In genomic region chrX:103393841-103394240, GRCm38 (mm10) we compare ENCODE assay signal across 26 mouse cellular contexts. TPM values are rescaled to one million over a fixed set of nuclear protein-coding genes. Genes with fewer than 3 reads are reported as not detected.
DNase-seq lines count a peak whose midpoint lies in the region; ATAC-seq lines count a peak whose summit lies in the region.
"Had no signal": no experiment of that assay in that cellular context is flagged by ENCODE, and none has a peak within 500 bp of the region (broad histone marks: within the 10 kb centered on the region; RNA-seq: fewer than 3 reads in every experiment).

No protein-coding gene starts in this region.

- DNase-seq in 416B (ENCODE audit: low read depth) = peak; percentile 5
- peak; percentile 2 for DNase-seq in naive thymus-derived CD4-positive, alpha-beta T cell, adult 2 months (ENCODE audit: low read depth)
- DNase-seq in frontal cortex, adult 2 months (ENCODE audit: extremely low spot score in 1 of 2, low spot score in 1 of 2) = no peak
- DNase-seq in lung, postnatal 36 days = no peak
- DNase-seq in cerebellum, postnatal 14 days = no peak
- DNase-seq: adrenal gland, adult 8-10 months; adrenal gland, postnatal 36 days; cerebellum, adult 11 months; cerebellum, adult 9-10 months; cerebellum, postnatal 36 days; forebrain, postnatal 0 days; gastrocnemius, adult 2 months; gastrocnemius, postnatal 25 days had no signal

- ATAC-seq in CD4-positive, CD25-positive, alpha-beta regulatory T cell, adult 4 months = peak; percentile 34
- ATAC-seq in common myeloid progenitor, adult 5-6 weeks (replicated peaks; ENCODE audit: low read depth, poor library complexity, severe bottlenecking) = 0 out of 2 replicates have a peak, but pooled peaks have one; percentile 22
- ATAC-seq: forebrain, embryonic 13.5 days; forebrain, postnatal 0 days; Patski had no signal

RNA-seq across cellular contexts. Expression of gene Tsx, which starts 20.4 kb away (rescaled TPM):
- under 1 TPM; 0.67 to 0.87 TPM for polyA plus RNA-seq in CD4-positive, CD25-positive, alpha-beta regulatory T cell, adult 4 months (2017; shearing (Covaris generic))
- not detected in 2 replicates for total RNA-seq in common myeloid progenitor, adult 5-6 weeks (2017)
- 0.92 and 1.1 TPM in 2 replicates for polyA plus RNA-seq in frontal cortex, adult 2 months (2012; rRNA removed)
- total RNA-seq: adrenal gland, postnatal 36 days; forebrain, postnatal 0 days; gastrocnemius, adult 2 months; gastrocnemius, postnatal 25 days; granulocyte monocyte progenitor cell, adult 5-6 weeks; heart, adult 8-10 months; heart, postnatal 25 days had no signal
- polyA plus RNA-seq: embryonic facial prominence, embryonic 10.5 days; heart, embryonic 12.5 days; heart, embryonic 16.5 days; hindbrain, embryonic 10.5 days had no signal

RNA-seq across cellular contexts. Expression of gene Gm26992, which starts 28.0 kb away (rescaled TPM):
- not detected for polyA plus RNA-seq in CD4-positive, CD25-positive, alpha-beta regulatory T cell, adult 4 months (2017; shearing (Covaris generic))
- total RNA-seq in common myeloid progenitor, adult 5-6 weeks (2017) = not detected in 2 replicates
- not detected in 2 replicates for polyA plus RNA-seq in frontal cortex, adult 2 months (2012; rRNA removed)
- total RNA-seq: adrenal gland, adult 8-10 months; adrenal gland, postnatal 36 days; forebrain, postnatal 0 days; gastrocnemius, adult 2 months; gastrocnemius, postnatal 25 days; granulocyte monocyte progenitor cell, adult 5-6 weeks; heart, adult 8-10 months; heart, postnatal 25 days had no signal
- polyA plus RNA-seq: embryonic facial prominence, embryonic 10.5 days; embryonic facial prominence, embryonic 14.5 days; forebrain, embryonic 13.5 days; heart, embryonic 12.5 days; heart, embryonic 16.5 days; hindbrain, embryonic 10.5 days; hindbrain, embryonic 14.5 days; Patski had no signal

RNA-seq across cellular contexts. Expression of gene Chic1, which starts 37.6 kb away (rescaled TPM):
- polyA plus RNA-seq in CD4-positive, CD25-positive, alpha-beta regulatory T cell, adult 4 months (2017; shearing (Covaris generic)) = 1 to 10 TPM; 3.1 to 3.2 TPM
- total RNA-seq in common myeloid progenitor, adult 5-6 weeks (2017) = 0.10 and 0.32 TPM in 2 replicates
- 12.1 and 13.6 TPM in 2 replicates for polyA plus RNA-seq in frontal cortex, adult 2 months (2012; rRNA removed)
- total RNA-seq: granulocyte monocyte progenitor cell, adult 5-6 weeks had no signal

Comparison
In these comparisons a context has a peak if more than half of its experiments do, and no peak if none do; other contexts are left out.
1. DNase-seq: peak in 416B (single experiment) and naive thymus-derived CD4-positive, alpha-beta T cell, adult 2 months (single experiment); none in frontal cortex, adult 2 months (0 of 2), lung, postnatal 36 days (single experiment) and cerebellum, postnatal 14 days (0 of 2).